Mouse (Mus musculus) hindbrain, embryonic 15.5 days (tissue): Measurements from ENCODE around the gene Ip6k1. TPM values are rescaled to one million over a fixed set of nuclear protein-coding genes. Genes with fewer than 3 reads are reported as not detected.

Source experiments
- ATAC-seq: fragments of 200-750 bp; cut with Nextera tagmentation; 2 replicates; pipeline ENCODE4 v1.8.0; 2017; ENCODE audit warnings: low read depth, moderate number of reproducible peaks, moderate TSS enrichment; ENCODE audit not compliant: low FRiP score
- H3K27ac ChIP-seq: fragments of 300-500 bp; sonication (generic); replicated peaks from 2 replicates; pipeline ENCODE4 v1.5.1; 2015; ENCODE audit warnings: mild to moderate bottlenecking, inconsistent platforms
- H3K27me3 ChIP-seq: fragments of 300-500 bp; sonication (generic); 2 replicates; pipeline ENCODE4 v1.6.1; 2015; ENCODE audit warnings: control low read depth, inconsistent platforms
- H3K36me3 ChIP-seq: fragments of 300-500 bp; sonication (generic); 2 replicates; pipeline ENCODE4 v1.6.1; 2015; ENCODE audit warnings: control low read depth, inconsistent platforms
- H3K4me1 ChIP-seq: fragments of 300-500 bp; sonication (generic); replicated peaks from 2 replicates; pipeline ENCODE4 v1.6.1; 2015; ENCODE audit warnings: control low read depth, inconsistent platforms
- H3K4me2 ChIP-seq: fragments of 300-500 bp; sonication (generic); 2 replicates; pipeline ENCODE4 v1.6.1; 2015; ENCODE audit warnings: moderate library complexity, mild to moderate bottlenecking, inconsistent platforms
- H3K4me3 ChIP-seq: fragments of 300-500 bp; sonication (generic); 2 replicates; pipeline ENCODE4 v1.5.1; 2015; ENCODE audit warnings: mild to moderate bottlenecking, inconsistent platforms
- H3K9ac ChIP-seq: fragments of 300-500 bp; sonication (generic); 2 replicates; pipeline ENCODE4 v1.6.1; 2015; ENCODE audit warnings: inconsistent platforms
- H3K9me3 ChIP-seq: fragments of 300-500 bp; sonication (generic); 2 replicates; pipeline ENCODE4 v1.6.1; 2016; ENCODE audit warnings: control low read depth, inconsistent platforms
- WGBS: fragments of 180-500 bp; shearing (Covaris S2); methylation state at CpG from one replicate; pipeline ENCODE4 v1.1.7; 2015; 5-methylcytosine and 5-hydroxymethylcytosine counted together
- microRNA-seq: library from miRNA; unstranded; fragments of <30 nt; microRNA quantifications from one replicate; pipeline ENCODE4, GENCODE M21; 2016
- polyA plus RNA-seq: library from polyadenylated mRNA; unstranded; fragments of >200 nt; fragmentation: Nextera tagmentation; extraction: Ambion mirVana; gene quantifications from 2 replicates; pipeline ENCODE4 v1.2.1, GENCODE M21; 2015

Gene Ip6k1
- polyA plus RNA-seq, 1 experiment from 2014 or later = 112 TPM

- Histone ChIP-seq H3K9me3 (no peaks in the 10 kb centered on the region), H3K4me2 (peak overlapping the region; percentile 100), H3K27ac (peak overlapping the region; percentile 77), H3K9ac (peak overlapping the region; percentile 76), H3K4me3 (peak overlapping the region; percentile 73), H3K36me3 (peaks cover 42% of the 10 kb centered on the region), H3K27me3 (no peaks in the 10 kb centered on the region), H3K4me1 (peaks cover 29% of the 10 kb centered on the region)
- 0% methylated on average over 16 of the region's 16 CpGs for WGBS
- peak; percentile 21; the same call in 1 of the 2 replicates for ATAC-seq
Measured at GRCm38 (mm10) chr9:108094998-108095411, 92.7 kb downstream of the Ip6k1 start.

DNA sequence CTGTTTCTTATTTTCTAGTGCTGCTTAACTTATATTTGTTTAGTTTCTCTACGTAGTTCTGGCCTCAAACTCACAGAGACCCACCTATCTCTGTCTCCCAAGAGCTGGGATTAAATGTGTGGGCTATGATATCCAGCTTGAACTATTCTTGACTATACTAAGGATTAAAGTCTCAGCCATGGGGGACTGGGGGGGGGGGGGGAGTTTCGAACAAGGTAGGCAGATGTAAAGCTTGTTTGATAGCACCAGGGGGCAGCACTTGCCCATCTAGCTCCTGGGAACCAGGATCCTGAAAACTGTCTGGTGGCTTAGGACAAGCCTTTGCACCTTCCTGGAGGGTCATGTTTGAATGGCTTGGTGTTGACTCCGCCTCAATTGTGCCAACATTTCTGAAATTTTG is 93.2 kb downstream of the Ip6k1 start:
- H3K9ac ChIP-seq = no peak overlapping the region; the same call in 1 of the 2 replicates
- H3K36me3 ChIP-seq = peaks cover 38% of the 10 kb centered on the region
- 0 out of 2 replicates have a peak, but pooled peaks have one; percentile 15 for ATAC-seq

DNA sequence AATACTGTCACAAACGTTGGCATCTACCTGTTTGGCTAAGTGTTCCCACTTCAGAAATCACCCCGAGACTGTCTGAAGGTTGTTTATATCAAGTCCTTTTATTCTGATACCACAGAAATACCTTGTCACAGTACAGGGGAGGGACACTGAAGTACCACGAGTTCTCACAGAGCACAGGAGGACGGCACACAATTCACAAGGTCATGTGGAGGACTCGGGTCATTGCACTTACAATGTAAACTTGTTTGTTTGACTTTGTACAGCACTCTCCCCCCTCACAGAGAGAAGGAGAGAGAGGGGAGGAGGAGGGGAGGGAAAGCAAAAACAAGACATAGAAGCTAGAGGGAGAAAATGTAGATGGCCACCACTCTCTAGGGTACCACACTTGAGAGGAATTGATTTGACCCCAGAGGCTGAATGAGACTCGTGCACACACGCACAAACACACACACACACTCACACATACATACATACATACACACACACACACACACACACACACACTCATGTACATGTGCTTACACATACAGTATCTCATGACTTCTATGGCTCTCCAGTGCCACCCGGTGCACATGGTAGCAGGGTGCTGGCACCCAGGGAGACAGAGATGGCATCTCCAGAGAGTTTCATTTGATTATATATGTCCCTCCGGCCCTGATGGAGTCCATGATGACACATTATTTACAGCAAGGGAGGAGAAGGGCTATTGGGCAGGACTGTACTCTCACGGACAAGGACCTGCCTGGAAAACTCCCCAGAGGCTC is 93.8 kb downstream of the Ip6k1 start:
- ATAC-seq = no peak
- Histone ChIP-seq H3K4me1 (peaks cover 29% of the 10 kb centered on the region), H3K9ac (no peak overlapping the region), H3K9me3 (no peaks in the 10 kb centered on the region), H3K27me3 (no peaks in the 10 kb centered on the region), H3K27ac (no peak overlapping the region), H3K4me3 (no peak overlapping the region), H3K36me3 (peaks cover 38% of the 10 kb centered on the region), H3K4me2 (peak overlapping the region; percentile 100; the same call in 1 of the 2 replicates)
- WGBS = 60% methylated on average over 10 of the region's 10 CpGs

More for the DNA sequence above, 93.2 kb downstream of the Ip6k1 start:
- WGBS = 10% methylated on average over 3 of the region's 3 CpGs
- H3K9me3 ChIP-seq = no peaks in the 10 kb centered on the region
- H3K4me1 ChIP-seq = peaks cover 29% of the 10 kb centered on the region
- H3K4me3 ChIP-seq = peak overlapping the region; percentile 73
- peak overlapping the region; percentile 100 for H3K4me2 ChIP-seq
- H3K27ac ChIP-seq = no peak overlapping the region
- no peaks in the 10 kb centered on the region for H3K27me3 ChIP-seq

Small RNA genes within 50 kb of the gene (microRNA-seq; reads per million reads assigned to microRNA genes)
- gene Mir7088 = not detected

Other genes starting within 250 kb of the Ip6k1 start
- 230 and 247 TPM in 2 replicates for gene Rbm5, start 231.5 kb upstream of the Ip6k1 start, polyA plus RNA-seq
- gene Rbm6, start 129.3 kb upstream of the Ip6k1 start, polyA plus RNA-seq = 94.5 and 97.0 TPM in 2 replicates
- 22.9 and 24.3 TPM in 2 replicates for gene Mon1a, start 114.3 kb upstream of the Ip6k1 start, polyA plus RNA-seq
- gene Mst1r, start 95.6 kb upstream of the Ip6k1 start, polyA plus RNA-seq = 1.4 and 1.9 TPM in 2 replicates
- not detected in 2 replicates for gene Actl11, start 74.0 kb upstream of the Ip6k1 start, polyA plus RNA-seq
- 38.9 and 47.2 TPM in 2 replicates for gene Camkv, start 66.8 kb upstream of the Ip6k1 start, polyA plus RNA-seq
- gene Traip, start 52.4 kb upstream of the Ip6k1 start, polyA plus RNA-seq = 8.4 and 10.5 TPM in 2 replicates
- gene Uba7, start 27.0 kb upstream of the Ip6k1 start, polyA plus RNA-seq = 6.4 and 8.2 TPM in 2 replicates
- 1.1 and 1.5 TPM in 2 replicates for gene Gm20661, start 19.4 kb upstream of the Ip6k1 start, polyA plus RNA-seq
- 17.9 and 20.2 TPM in 2 replicates for gene Inka1, start 16.6 kb upstream of the Ip6k1 start, polyA plus RNA-seq
- gene Cdhr4, start 10.0 kb upstream of the Ip6k1 start, polyA plus RNA-seq = 2.5 and 3.8 TPM in 2 replicates
- gene Gm20662, start 6.2 kb upstream of the Ip6k1 start, polyA plus RNA-seq = 0.80 TPM in 1 of 2 replicates, not detected in the other
- gene Gmppb, start 46.7 kb downstream of the Ip6k1 start, polyA plus RNA-seq = 21.2 and 23.9 TPM in 2 replicates
- gene Amigo3, start 50.7 kb downstream of the Ip6k1 start, polyA plus RNA-seq = 2.6 and 2.9 TPM in 2 replicates
- 0.18 TPM in 1 of 2 replicates, not detected in the other for gene Mst1, start 77.9 kb downstream of the Ip6k1 start, polyA plus RNA-seq
- 48.9 TPM in 2 replicates for gene Rnf123, start 80.8 kb downstream of the Ip6k1 start, polyA plus RNA-seq
- gene Apeh, start 92.1 kb downstream of the Ip6k1 start, polyA plus RNA-seq = 52.2 and 62.2 TPM in 2 replicates
- 10.0 and 10.2 TPM in 2 replicates for gene Bsn, start 187.9 kb downstream of the Ip6k1 start, polyA plus RNA-seq